Mouse (Mus musculus): Measurements from ENCODE around the gene Kremen1. TPM values are rescaled to one million over a fixed set of nuclear protein-coding genes. Genes with fewer than 3 reads are reported as not detected.

Gene Kremen1
- polyA plus RNA-seq, 1 experiment from 2014 or later: 4.6 TPM

DNA sequence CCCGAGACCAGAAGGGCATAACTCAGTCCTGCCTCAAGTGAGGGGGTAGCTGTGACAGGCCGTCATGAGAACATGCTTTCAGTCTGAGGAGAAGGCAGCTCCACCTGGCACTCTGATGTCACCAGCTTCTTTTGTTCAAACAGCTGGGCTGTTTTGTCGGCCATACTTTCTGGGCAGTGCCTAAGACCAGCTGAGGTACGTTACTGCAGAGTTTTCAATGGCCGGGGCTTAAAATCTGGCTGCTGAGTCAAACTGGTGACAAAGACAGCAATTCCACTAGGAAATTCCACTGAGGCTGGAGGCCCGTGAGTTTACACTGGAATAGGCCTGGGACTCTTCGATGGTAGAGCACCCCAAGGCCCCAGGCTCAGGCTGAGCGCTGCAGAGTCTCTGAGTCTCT, 84.7 kb downstream of the Kremen1 start:
- H3K27me3 ChIP-seq (replicated peaks; ENCODE audit: control insufficient read depth, insufficient read depth, low read length): no peaks in the 10 kb centered on the region
- 73% methylated on average over 8 of the region's 8 CpGs for WGBS
- no peaks in the 10 kb centered on the region for H3K36me3 ChIP-seq (ENCODE audit: control insufficient read depth, insufficient read depth, low read length)
- H3K4me1 ChIP-seq (replicated peaks; ENCODE audit: control insufficient read depth, insufficient read depth, low read length): no peaks in the 10 kb centered on the region
- ATAC-seq (replicated peaks; ENCODE audit: low FRiP score) (no peak), DNase-seq (ENCODE audit: low spot score) (no peak)
- no peak overlapping the region for H3K4me2 ChIP-seq
- H3K4me3 ChIP-seq (ENCODE audit: low read depth, low read length): no peak overlapping the region
- no peaks in the 10 kb centered on the region for H3K9me3 ChIP-seq (ENCODE audit: control insufficient read depth, low read length)
- H3K9ac ChIP-seq (ENCODE audit: low read depth, low read length): no peak overlapping the region
- H3K27ac ChIP-seq (ENCODE audit: low read depth, low read length): no peak overlapping the region

DNA sequence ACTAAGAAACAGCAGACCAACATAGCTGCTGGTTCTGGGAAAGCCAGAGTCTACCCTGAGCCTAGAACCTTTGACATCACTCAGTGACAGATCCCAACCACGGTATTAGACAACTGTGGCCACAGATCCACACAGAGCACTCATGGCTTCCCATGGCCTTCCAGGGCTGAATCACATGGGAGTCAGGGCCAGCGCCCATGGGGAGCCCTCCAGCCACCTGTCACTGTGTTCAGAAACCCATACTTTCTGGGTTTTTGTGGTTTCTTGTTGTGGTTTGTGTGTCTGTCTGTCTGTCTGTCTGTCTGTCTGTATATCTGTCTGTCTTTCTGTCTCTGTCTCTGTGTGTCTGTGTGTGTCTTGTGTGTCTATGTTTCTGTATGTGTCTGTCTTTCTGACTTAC, 85.5 kb downstream of the Kremen1 start:
- Histone ChIP-seq H3K36me3 (ENCODE audit: control insufficient read depth, insufficient read depth, low read length) (no peaks in the 10 kb centered on the region), H3K27me3 (replicated peaks; ENCODE audit: control insufficient read depth, insufficient read depth, low read length) (no peaks in the 10 kb centered on the region), H3K9ac (ENCODE audit: low read depth, low read length) (no peak overlapping the region), H3K4me2 (no peak overlapping the region), H3K9me3 (ENCODE audit: control insufficient read depth, low read length) (no peaks in the 10 kb centered on the region), H3K27ac (ENCODE audit: low read depth, low read length) (no peak overlapping the region), H3K4me3 (ENCODE audit: low read depth, low read length) (no peak overlapping the region), H3K4me1 (replicated peaks; ENCODE audit: control insufficient read depth, insufficient read depth, low read length) (no peaks in the 10 kb centered on the region)
- ATAC-seq (replicated peaks; ENCODE audit: low FRiP score): no peak
- WGBS: 62% methylated on average over 2 of the region's 2 CpGs
- no peak for DNase-seq (ENCODE audit: low spot score)

DNA sequence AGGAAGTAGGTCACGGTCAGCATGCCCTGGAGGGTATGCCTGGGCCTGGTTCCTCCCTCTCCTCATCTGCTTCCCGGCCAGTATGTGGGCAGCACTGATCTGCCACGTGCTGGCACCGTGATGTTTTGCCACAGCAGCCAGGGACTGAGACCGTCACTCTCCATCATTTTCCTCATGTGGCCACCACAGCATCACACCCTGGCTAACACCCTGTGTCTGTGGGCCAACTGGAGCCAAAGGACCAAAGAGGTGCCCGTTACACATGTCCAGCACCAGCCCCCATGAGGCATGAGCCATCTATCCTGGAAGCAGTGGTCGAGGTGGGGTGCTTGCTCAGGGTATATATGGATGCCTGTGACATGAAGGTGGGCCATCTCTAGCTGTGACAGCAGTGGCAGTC, 86.2 kb downstream of the Kremen1 start:
- no peak overlapping the region for H3K27ac ChIP-seq (ENCODE audit: low read depth, low read length)
- no peak overlapping the region for H3K9ac ChIP-seq (ENCODE audit: low read depth, low read length)
- no peaks in the 10 kb centered on the region for H3K27me3 ChIP-seq (replicated peaks; ENCODE audit: control insufficient read depth, insufficient read depth, low read length)
- H3K4me3 ChIP-seq (ENCODE audit: low read depth, low read length): no peak overlapping the region
- no peak overlapping the region for H3K4me2 ChIP-seq
- no peak for DNase-seq (ENCODE audit: low spot score)
- no peaks in the 10 kb centered on the region for H3K36me3 ChIP-seq (ENCODE audit: control insufficient read depth, insufficient read depth, low read length)
- no peaks in the 10 kb centered on the region for H3K4me1 ChIP-seq (replicated peaks; ENCODE audit: control insufficient read depth, insufficient read depth, low read length)
- WGBS: 84% methylated on average over 7 of the region's 7 CpGs
- no peaks in the 10 kb centered on the region for H3K9me3 ChIP-seq (ENCODE audit: control insufficient read depth, low read length)
- no peak for ATAC-seq (replicated peaks; ENCODE audit: low FRiP score)

DNA sequence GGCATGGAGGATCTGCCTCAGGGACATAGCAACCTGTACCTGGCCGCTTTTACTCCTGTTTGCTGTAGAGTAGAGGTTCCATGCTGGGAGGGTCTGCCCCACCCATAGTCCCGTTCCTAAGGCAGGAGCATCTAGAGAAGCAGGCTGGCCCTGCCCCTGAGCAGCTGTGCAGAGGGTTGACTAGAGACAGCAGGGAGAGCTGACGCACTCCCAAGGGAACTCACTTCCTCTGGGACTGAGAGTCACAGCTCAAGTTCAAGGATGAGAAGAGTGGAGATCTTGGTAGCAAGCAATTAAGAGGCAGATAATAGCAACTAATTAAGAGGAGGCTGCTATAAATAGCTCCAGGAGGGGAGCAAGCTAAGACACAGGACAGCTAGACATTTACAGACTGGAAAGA, 88.5 kb downstream of the Kremen1 start:
- Histone ChIP-seq H3K27ac (ENCODE audit: low read depth, low read length) (no peak overlapping the region), H3K9me3 (ENCODE audit: control insufficient read depth, low read length) (no peaks in the 10 kb centered on the region), H3K4me1 (replicated peaks; ENCODE audit: control insufficient read depth, insufficient read depth, low read length) (no peaks in the 10 kb centered on the region), H3K27me3 (replicated peaks; ENCODE audit: control insufficient read depth, insufficient read depth, low read length) (no peaks in the 10 kb centered on the region), H3K4me3 (ENCODE audit: low read depth, low read length) (no peak overlapping the region), H3K36me3 (ENCODE audit: control insufficient read depth, insufficient read depth, low read length) (no peaks in the 10 kb centered on the region), H3K9ac (ENCODE audit: low read depth, low read length) (no peak overlapping the region), H3K4me2 (no peak overlapping the region)
- WGBS: 58% methylated on average over 3 of the region's 3 CpGs
- ATAC-seq (replicated peaks; ENCODE audit: low FRiP score): no peak
- DNase-seq (ENCODE audit: low spot score): no peak

GRCm38 (mm10) chr11:5167311-5167710, 94.0 kb downstream of the Kremen1 start:
- ATAC-seq (replicated peaks; ENCODE audit: low FRiP score): no peak

DNA sequence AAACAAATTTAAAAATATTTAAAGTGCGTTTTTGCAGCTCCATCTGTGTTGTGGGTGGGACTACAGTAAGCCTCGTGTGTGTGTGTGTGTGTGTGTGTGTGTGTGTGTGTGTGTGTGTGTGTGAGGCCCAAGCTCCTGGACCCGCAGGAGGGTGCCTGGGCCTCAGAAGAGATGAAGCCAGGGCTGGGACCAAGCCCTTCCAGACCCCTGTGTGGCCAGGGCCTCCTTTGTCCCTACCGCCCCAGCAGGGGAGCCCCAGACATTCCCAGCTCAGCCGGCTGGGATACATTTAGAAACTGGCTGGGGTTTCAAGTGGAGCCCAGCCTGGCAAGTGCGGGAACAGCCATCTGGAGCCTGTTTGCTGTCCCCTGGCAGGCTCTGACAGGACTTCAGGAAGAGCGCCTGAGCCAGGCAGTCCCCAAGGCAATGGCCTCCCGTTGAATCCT, 95.9 kb downstream of the Kremen1 start:
- H3K4me2 ChIP-seq: no peak overlapping the region
- H3K36me3 ChIP-seq (ENCODE audit: control insufficient read depth, insufficient read depth, low read length): no peaks in the 10 kb centered on the region
- DNase-seq (ENCODE audit: low spot score): no peak
- no peak overlapping the region for H3K4me3 ChIP-seq (ENCODE audit: low read depth, low read length)
- H3K27ac ChIP-seq (ENCODE audit: low read depth, low read length): no peak overlapping the region
- 47% methylated on average over 8 of the region's 8 CpGs for WGBS
- peaks cover 6% of the 10 kb centered on the region for H3K9me3 ChIP-seq (ENCODE audit: control insufficient read depth, low read length)
- no peak overlapping the region for H3K9ac ChIP-seq (ENCODE audit: low read depth, low read length)
- no peak for ATAC-seq (replicated peaks; ENCODE audit: low FRiP score)
- H3K4me1 ChIP-seq (replicated peaks; ENCODE audit: control insufficient read depth, insufficient read depth, low read length): no peaks in the 10 kb centered on the region
- no peaks in the 10 kb centered on the region for H3K27me3 ChIP-seq (replicated peaks; ENCODE audit: control insufficient read depth, insufficient read depth, low read length)

More at GRCm38 (mm10) chr11:5167311-5167710, 94.0 kb downstream of the Kremen1 start:
- Histone ChIP-seq H3K4me2 (no peak overlapping the region), H3K9ac (ENCODE audit: low read depth, low read length) (no peak overlapping the region), H3K4me1 (replicated peaks; ENCODE audit: control insufficient read depth, insufficient read depth, low read length) (no peaks in the 10 kb centered on the region), H3K27ac (ENCODE audit: low read depth, low read length) (no peak overlapping the region), H3K36me3 (ENCODE audit: control insufficient read depth, insufficient read depth, low read length) (no peaks in the 10 kb centered on the region), H3K9me3 (ENCODE audit: control insufficient read depth, low read length) (no peaks in the 10 kb centered on the region), H3K4me3 (ENCODE audit: low read depth, low read length) (no peak overlapping the region), H3K27me3 (replicated peaks; ENCODE audit: control insufficient read depth, insufficient read depth, low read length) (no peaks in the 10 kb centered on the region)
- WGBS: 76% methylated on average over 9 of the region's 9 CpGs
- no peak for DNase-seq (ENCODE audit: low spot score)

- Histone ChIP-seq H3K27ac (ENCODE audit: low read depth, low read length) (no peak overlapping the region), H3K9ac (ENCODE audit: low read depth, low read length) (no peak overlapping the region), H3K4me2 (no peak overlapping the region), H3K4me3 (ENCODE audit: low read depth, low read length) (no peak overlapping the region), H3K36me3 (ENCODE audit: control insufficient read depth, insufficient read depth, low read length) (no peaks in the 10 kb centered on the region), H3K27me3 (replicated peaks; ENCODE audit: control insufficient read depth, insufficient read depth, low read length) (no peaks in the 10 kb centered on the region), H3K9me3 (ENCODE audit: control insufficient read depth, low read length) (peaks cover 6% of the 10 kb centered on the region), H3K4me1 (replicated peaks; ENCODE audit: control insufficient read depth, insufficient read depth, low read length) (0 out of 2 replicates have a peak, but pooled peaks cover 4% of the 10 kb centered on the region)
- DNase-seq (ENCODE audit: low spot score) (no peak), ATAC-seq (replicated peaks; ENCODE audit: low FRiP score) (no peak)
- 27% methylated on average over 8 of the region's 8 CpGs for WGBS
Measured at GRCm38 (mm10) chr11:5164310-5164709, 97.0 kb downstream of the Kremen1 start.

DNA sequence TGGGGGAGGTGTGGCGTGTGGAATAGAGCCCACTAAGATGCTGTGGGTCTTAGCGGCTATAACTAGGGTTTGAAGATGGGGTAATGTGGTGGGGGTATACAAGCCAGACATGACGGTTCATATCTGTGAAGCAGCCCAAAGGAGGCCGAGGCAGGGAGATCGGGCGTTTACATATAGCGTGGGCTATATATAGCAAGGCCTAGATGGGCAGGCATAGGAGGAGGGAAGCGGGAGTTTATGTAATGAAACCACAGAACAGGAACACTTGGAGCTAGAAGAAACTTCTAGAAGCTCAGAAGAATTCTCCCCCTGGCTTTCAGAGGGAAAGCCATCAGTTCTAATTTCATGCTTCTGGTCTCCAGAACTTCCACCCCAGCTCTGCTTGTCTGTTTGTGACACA, 97.9 kb downstream of the Kremen1 start:
- no peak for DNase-seq (ENCODE audit: low spot score)
- Histone ChIP-seq H3K27ac (ENCODE audit: low read depth, low read length) (no peak overlapping the region), H3K4me3 (ENCODE audit: low read depth, low read length) (no peak overlapping the region), H3K4me1 (replicated peaks; ENCODE audit: control insufficient read depth, insufficient read depth, low read length) (0 out of 2 replicates have a peak, but pooled peaks cover 4% of the 10 kb centered on the region), H3K27me3 (replicated peaks; ENCODE audit: control insufficient read depth, insufficient read depth, low read length) (no peaks in the 10 kb centered on the region), H3K36me3 (ENCODE audit: control insufficient read depth, insufficient read depth, low read length) (no peaks in the 10 kb centered on the region), H3K9ac (ENCODE audit: low read depth, low read length) (no peak overlapping the region), H3K9me3 (ENCODE audit: control insufficient read depth, low read length) (peaks cover 6% of the 10 kb centered on the region), H3K4me2 (no peak overlapping the region)
- WGBS: 70% methylated on average over 8 of the region's 8 CpGs
- no peak for ATAC-seq (replicated peaks; ENCODE audit: low FRiP score)

DNA sequence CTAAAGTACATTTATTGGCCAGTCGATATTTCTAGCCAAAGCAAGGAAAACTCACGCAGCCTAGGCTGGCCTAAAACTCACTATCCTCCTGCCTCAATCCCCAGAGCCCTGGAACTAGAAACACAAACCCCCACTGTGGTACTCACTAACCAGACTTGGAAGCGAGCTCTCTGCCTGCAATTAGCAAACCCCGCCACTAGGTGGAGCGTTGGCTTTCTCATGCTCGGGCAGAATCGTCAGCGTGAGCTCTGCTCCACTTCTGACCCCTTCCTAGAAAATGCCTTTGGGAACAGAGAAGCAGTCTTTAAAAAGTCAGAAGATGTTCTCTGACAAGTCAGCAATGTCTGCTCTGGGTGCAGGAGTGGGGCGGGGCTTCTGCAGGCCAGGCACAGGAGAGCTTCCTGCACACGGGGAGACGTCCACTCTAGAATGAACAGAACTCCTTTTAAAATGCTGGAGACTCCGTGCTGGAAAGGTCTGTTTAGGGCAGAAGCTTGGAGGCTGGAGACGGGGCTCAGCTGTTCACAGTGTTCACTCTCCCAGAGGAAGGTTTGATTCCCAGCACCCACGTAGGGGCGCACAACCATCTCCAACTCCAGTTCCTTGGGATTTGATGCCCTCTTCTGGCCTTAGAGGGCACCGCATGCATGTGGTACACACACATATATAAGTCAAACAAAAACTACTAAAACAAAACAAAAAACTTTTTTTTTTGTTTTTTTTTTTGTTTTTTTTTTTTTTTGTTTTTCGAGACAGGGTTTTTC, 100.5 kb downstream of the Kremen1 start:
- DNase-seq (ENCODE audit: low spot score): no peak
- Histone ChIP-seq H3K4me3 (ENCODE audit: low read depth, low read length) (no peak overlapping the region), H3K4me1 (replicated peaks; ENCODE audit: control insufficient read depth, insufficient read depth, low read length) (0 out of 2 replicates have a peak, but pooled peaks cover 7% of the 10 kb centered on the region), H3K9me3 (ENCODE audit: control insufficient read depth, low read length) (peaks cover 6% of the 10 kb centered on the region), H3K9ac (ENCODE audit: low read depth, low read length) (no peak overlapping the region), H3K4me2 (no peak overlapping the region), H3K27ac (ENCODE audit: low read depth, low read length) (no peak overlapping the region), H3K27me3 (replicated peaks; ENCODE audit: control insufficient read depth, insufficient read depth, low read length) (no peaks in the 10 kb centered on the region), H3K36me3 (ENCODE audit: control insufficient read depth, insufficient read depth, low read length) (no peaks in the 10 kb centered on the region)
- WGBS: 76% methylated on average over 17 of the region's 17 CpGs
- no peak for ATAC-seq (replicated peaks; ENCODE audit: low FRiP score)
